9 mouse cellular contexts compared by ENCODE assay signal in genomic region chr2:110981733-110982132, GRCm38 (mm10). TPM values are rescaled to one million over a fixed set of nuclear protein-coding genes. Genes with fewer than 3 reads are reported as not detected.
DNase-seq lines count a peak whose midpoint lies in the region; ATAC-seq and TF ChIP-seq lines count a peak whose summit lies in the region.
"Had no signal": no experiment of that assay in that cellular context is flagged by ENCODE, and none has a peak within 500 bp of the region (broad histone marks: within the 10 kb centered on the region; RNA-seq: fewer than 3 reads in every experiment).

No protein-coding gene starts in this region.

- peak; percentile 72 for TF ChIP-seq CTCF in kidney, postnatal 0 days (IDR thresholded peaks at IDR 0.05; ENCODE audit: low read depth)

- no peak overlapping the region for H3K27ac ChIP-seq in kidney, postnatal 0 days
- no peak overlapping the region for H3K27ac ChIP-seq in midbrain, embryonic 12.5 days (replicated peaks)
- H3K27ac ChIP-seq: embryonic facial prominence, embryonic 12.5 days had no signal

- H3K4me1 ChIP-seq in kidney, postnatal 0 days (replicated peaks; ENCODE audit: insufficient read depth, low read length): no peaks in the 10 kb centered on the region
- no peaks in the 10 kb centered on the region for H3K4me1 ChIP-seq in midbrain, embryonic 12.5 days
- H3K4me1 ChIP-seq: embryonic facial prominence, embryonic 12.5 days had no signal

- DNase-seq in kidney, postnatal 0 days (ENCODE audit: low spot score): peak; percentile 71
- no peak for DNase-seq in kidney, postnatal 25 days
- peak; percentile 32 for DNase-seq in MN1 (ENCODE audit: low spot score)
- peak; percentile 55 for DNase-seq in embryo, embryonic 11 days
- DNase-seq in right cerebral cortex, postnatal 4 days: no peak
- no peak for DNase-seq in urinary bladder, adult 2 months (ENCODE audit: low spot score)
- no peak for DNase-seq in thymus, postnatal 25 days

- no peaks in the 10 kb centered on the region for H3K9me3 ChIP-seq in kidney, postnatal 0 days (replicated peaks; ENCODE audit: low read length)
- H3K9me3 ChIP-seq in midbrain, embryonic 12.5 days: no peaks in the 10 kb centered on the region
- H3K9me3 ChIP-seq: embryonic facial prominence, embryonic 12.5 days had no signal

- no peaks in the 10 kb centered on the region for H3K36me3 ChIP-seq in kidney, postnatal 0 days (ENCODE audit: insufficient read depth, low read length)
- H3K36me3 ChIP-seq in midbrain, embryonic 12.5 days: no peaks in the 10 kb centered on the region
- H3K36me3 ChIP-seq: embryonic facial prominence, embryonic 12.5 days had no signal

- H3K27me3 ChIP-seq in kidney, postnatal 0 days (ENCODE audit: insufficient read depth, low read length): no peaks in the 10 kb centered on the region
- no peaks in the 10 kb centered on the region for H3K27me3 ChIP-seq in midbrain, embryonic 12.5 days
- H3K27me3 ChIP-seq: embryonic facial prominence, embryonic 12.5 days had no signal

- H3K4me2 ChIP-seq in kidney, postnatal 0 days (ENCODE audit: low read length): no peak overlapping the region
- H3K4me2 ChIP-seq in midbrain, embryonic 12.5 days (replicated peaks): no peak overlapping the region
- H3K4me2 ChIP-seq: embryonic facial prominence, embryonic 12.5 days had no signal

- H3K4me3 ChIP-seq in kidney, postnatal 0 days (replicated peaks; ENCODE audit: low read depth, low read length): no peak overlapping the region
- H3K4me3 ChIP-seq in midbrain, embryonic 12.5 days: no peak overlapping the region
- H3K4me3 ChIP-seq: embryonic facial prominence, embryonic 12.5 days had no signal

- ATAC-seq in kidney, postnatal 0 days (replicated peaks; ENCODE audit: low FRiP score, low read depth): no peak
- peak; percentile 65 for ATAC-seq in midbrain, embryonic 12.5 days (ENCODE audit: low FRiP score, low read depth)

- H3K9ac ChIP-seq in kidney, postnatal 0 days (ENCODE audit: low read depth, low read length): no peak overlapping the region
- no peak overlapping the region for H3K9ac ChIP-seq in midbrain, embryonic 12.5 days (replicated peaks)
- H3K9ac ChIP-seq: embryonic facial prominence, embryonic 12.5 days had no signal

- WGBS in kidney, postnatal 0 days: 19% methylated on average over 1 of the region's 1 CpGs
- WGBS in midbrain, embryonic 12.5 days: 31% methylated on average over 1 of the region's 1 CpGs

RNA-seq across cellular contexts. Expression of gene Ano3, which starts 31.0 kb away (rescaled TPM):
- polyA plus RNA-seq in kidney, postnatal 0 days (2015; fragmentation: Nextera tagmentation; extraction: Ambion mirVana): 0.50 and 0.57 TPM in 2 replicates
- polyA plus RNA-seq in midbrain, embryonic 12.5 days (2016; fragmentation: Nextera tagmentation; extraction: Ambion mirVana): 1.0 and 1.4 TPM in 2 replicates
- 0.04 and 0.07 TPM in 2 replicates for polyA plus RNA-seq in urinary bladder, adult 2 months (2012; rRNA removed)

Comparison
In these comparisons a context has a peak if more than half of its experiments do, and no peak if none do; other contexts are left out.
1. DNase-seq: peak in kidney, postnatal 0 days (single experiment), MN1 (single experiment) and embryo, embryonic 11 days (single experiment); none in kidney, postnatal 25 days (0 of 2), right cerebral cortex, postnatal 4 days (single experiment), urinary bladder, adult 2 months (single experiment) and thymus, postnatal 25 days (single experiment).